Mouse (Mus musculus) monocyte, adult 5-6 weeks (primary cell): ENCODE measurements around the gene Phactr1. TPM values are rescaled to one million over a fixed set of nuclear protein-coding genes. Genes with fewer than 3 reads are reported as not detected.
A peak's percentile ranks its signal among the peaks of the same experiment; 100 is the strongest.

ENCODE experiments used
- ATAC-seq: fragments of 153-309, 156-312 bp; replicated peaks from 2 replicates; pipeline ENCODE4 v1.8.0; 2017; ENCODE audit warnings: mild to moderate bottlenecking; ENCODE audit not compliant: low TSS enrichment, insufficient number of reproducible peaks, severe bottlenecking, poor library complexity, low FRiP score
- total RNA-seq: library from RNA; stranded (forward); fragments of 200-1000, 200-491, 200-594 nt; gene quantifications from 3 replicates; pipeline ENCODE4 v1.2.3, GENCODE M21; 2017

Phactr1 gene
- total RNA-seq, 1 experiment from 2014 or later = not detected

- ATAC-seq = no peak
These were observed 271.8 kb downstream of the Phactr1 start for GRCm38 (mm10) chr13:42952037-42952721.

- no peak for ATAC-seq
These were observed 272.6 kb downstream of the Phactr1 start for GRCm38 (mm10) chr13:42953071-42953470.

GRCm38 (mm10) chr13:42954116-42954515 is 273.7 kb downstream of the Phactr1 start:
- no peak for ATAC-seq

- no peak for ATAC-seq
These were observed 275.9 kb downstream of the Phactr1 start for GRCm38 (mm10) chr13:42956327-42956726.

GRCm38 (mm10) chr13:42957856-42958255 is 277.4 kb downstream of the Phactr1 start:
- ATAC-seq = no peak

- ATAC-seq = no peak
These were observed 278.4 kb downstream of the Phactr1 start for GRCm38 (mm10) chr13:42958867-42959266.

GRCm38 (mm10) chr13:42961561-42961960 is 281.1 kb downstream of the Phactr1 start:
- no peak for ATAC-seq

- no peak for ATAC-seq
These were observed 288.1 kb downstream of the Phactr1 start for GRCm38 (mm10) chr13:42968537-42968936.

- ATAC-seq = no peak
These were observed 293.1 kb downstream of the Phactr1 start for GRCm38 (mm10) chr13:42973561-42973960.

- ATAC-seq = no peak
These were observed 293.5 kb downstream of the Phactr1 start for GRCm38 (mm10) chr13:42973961-42974360.

GRCm38 (mm10) chr13:42974506-42974905 is 294.1 kb downstream of the Phactr1 start:
- ATAC-seq = no peak

GRCm38 (mm10) chr13:42976144-42976543 is 295.7 kb downstream of the Phactr1 start:
- peak; percentile 47 for ATAC-seq

- ATAC-seq = no peak
These were observed 296.5 kb downstream of the Phactr1 start for GRCm38 (mm10) chr13:42976967-42977366.

- ATAC-seq = no peak
These were observed 300.2 kb downstream of the Phactr1 start for GRCm38 (mm10) chr13:42980581-42980980.

- ATAC-seq = no peak
These were observed 302.2 kb downstream of the Phactr1 start for GRCm38 (mm10) chr13:42982646-42983045.

GRCm38 (mm10) chr13:42985806-42986205 is 305.4 kb downstream of the Phactr1 start:
- no peak for ATAC-seq

- ATAC-seq = no peak
These were observed 307.6 kb downstream of the Phactr1 start for GRCm38 (mm10) chr13:42987931-42988579.

GRCm38 (mm10) chr13:42989481-42989880 is 309.1 kb downstream of the Phactr1 start:
- ATAC-seq = no peak

- no peak for ATAC-seq
These were observed 309.6 kb downstream of the Phactr1 start for GRCm38 (mm10) chr13:42990051-42990450.

- ATAC-seq = no peak
These were observed 310.2 kb downstream of the Phactr1 start for GRCm38 (mm10) chr13:42990493-42991111.
